Mouse (Mus musculus) embryonic fibroblast, embryonic 13.5 days (primary cell): ENCODE measurements at regions not wholly inside any gene's neighbourhood (a gene's known extent, or its start where the extent isn't known, plus 50 kb on each side); places are given as distances from the start of the nearest gene placed in this dataset.

Experiments
- H3K27ac ChIP-seq: 2 replicates; pipeline ENCODE4 v1.5.1; 2012; ENCODE audit warnings: low read length, control low read depth, inconsistent platforms; ENCODE audit not compliant: insufficient read depth
- H3K4me1 ChIP-seq: 2 replicates; pipeline ENCODE4 v1.6.1; 2011; ENCODE audit warnings: low read length; ENCODE audit not compliant: control insufficient read depth, insufficient read depth
- H3K4me3 ChIP-seq: 2 replicates; pipeline ENCODE4 v1.5.1; 2011; ENCODE audit warnings: mild to moderate bottlenecking, control low read depth, low read length; ENCODE audit not compliant: insufficient read depth
- CTCF ChIP-seq: IDR thresholded peaks from 2 replicates; pipeline ENCODE4 v1.5.1; 2011; ENCODE audit warnings: mild to moderate bottlenecking, control low read depth, low read length, moderate library complexity, borderline replicate concordance; ENCODE audit not compliant: insufficient read depth
- POLR2A ChIP-seq: IDR thresholded peaks from 2 replicates; pipeline ENCODE4 v1.6.1; 2011; ENCODE audit warnings: low read depth, mild to moderate bottlenecking, control low read depth, low read length, moderate library complexity

- H3K4me1 ChIP-seq: no peaks in the 10 kb centered on the region
- H3K27ac ChIP-seq: no peak overlapping the region
- no peak overlapping the region for H3K4me3 ChIP-seq
- TF ChIP-seq CTCF (no peak), POLR2A (no peak)
Measured at GRCm38 (mm10) chr2:47750997-47751623, 1062.8 kb upstream of the Acvr2a start.

DNA sequence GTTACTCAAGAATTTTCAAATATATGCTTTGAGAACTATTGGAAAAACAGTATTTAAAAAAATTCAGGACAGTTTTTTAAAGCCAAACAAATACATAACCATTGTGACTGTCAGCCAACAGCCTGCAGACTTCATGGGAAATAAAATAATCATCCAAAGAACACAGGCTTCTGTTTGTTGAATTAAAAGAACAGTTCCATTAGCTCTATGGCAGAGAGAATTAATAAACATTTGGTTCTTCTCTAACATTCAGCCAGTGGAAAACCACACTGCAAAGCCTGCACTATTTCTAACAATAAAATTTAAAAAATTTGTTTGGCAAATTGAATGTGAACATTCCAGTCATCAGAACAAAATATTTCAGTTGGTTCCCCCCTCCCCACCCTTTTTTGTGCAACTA is 1058.2 kb upstream of the Acvr2a start:
- TF ChIP-seq CTCF (no peak), POLR2A (no peak)
- H3K4me3 ChIP-seq: no peak overlapping the region
- H3K27ac ChIP-seq: no peak overlapping the region
- H3K4me1 ChIP-seq: no peaks in the 10 kb centered on the region

GRCm38 (mm10) chr2:47756248-47756647 is 1057.7 kb upstream of the Acvr2a start:
- Histone ChIP-seq H3K27ac (no peak overlapping the region), H3K4me1 (no peaks in the 10 kb centered on the region), H3K4me3 (no peak overlapping the region)
- TF ChIP-seq CTCF (peak; percentile 19; the same call in 1 of the 2 replicates), POLR2A (no peak)

- Histone ChIP-seq H3K4me3 (no peak overlapping the region), H3K4me1 (no peaks in the 10 kb centered on the region), H3K27ac (no peak overlapping the region)
- no peak for TF ChIP-seq POLR2A
- no peak for TF ChIP-seq CTCF
Measured at GRCm38 (mm10) chr2:47775766-47776165, 1038.1 kb upstream of the Acvr2a start.

- TF ChIP-seq POLR2A (no peak), CTCF (no peak)
- H3K4me1 ChIP-seq: no peaks in the 10 kb centered on the region
- H3K27ac ChIP-seq: no peak overlapping the region
- no peak overlapping the region for H3K4me3 ChIP-seq
Measured at GRCm38 (mm10) chr2:47776965-47777364, 1036.9 kb upstream of the Acvr2a start.

- Histone ChIP-seq H3K27ac (no peak overlapping the region), H3K4me3 (no peak overlapping the region), H3K4me1 (no peaks in the 10 kb centered on the region)
- TF ChIP-seq POLR2A (no peak), CTCF (0 out of 2 replicates have a peak, but pooled peaks have one; percentile 17)
Measured at GRCm38 (mm10) chr2:47785848-47786247, 1028.1 kb upstream of the Acvr2a start.

DNA sequence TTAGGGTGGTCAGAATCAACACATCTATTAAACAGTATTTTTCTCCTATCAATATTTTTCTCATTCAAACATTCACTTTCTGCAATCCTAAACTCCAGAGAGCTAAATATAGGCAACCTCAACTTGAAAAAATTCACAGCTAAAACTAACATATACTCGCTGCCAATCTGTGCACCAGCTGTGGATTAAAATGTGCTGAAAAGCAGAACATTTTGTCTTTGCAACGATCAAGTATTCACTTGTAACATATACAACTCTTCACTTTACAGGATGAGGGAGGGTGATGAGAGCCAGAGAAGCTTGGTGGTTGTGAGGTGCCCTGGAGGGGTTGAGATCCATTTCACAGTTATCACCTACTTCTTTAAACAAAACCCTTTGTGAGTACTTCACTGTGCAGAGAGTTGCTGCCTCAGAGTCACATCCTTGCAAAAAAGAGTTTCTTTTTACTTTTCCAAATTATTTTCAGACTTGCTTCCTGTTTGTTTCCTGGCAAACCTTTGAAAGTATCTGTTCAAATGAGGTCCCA is 991.1 kb upstream of the Acvr2a start:
- TF ChIP-seq POLR2A (no peak), CTCF (no peak)
- Histone ChIP-seq H3K4me3 (no peak overlapping the region), H3K27ac (peak overlapping the region; percentile 97), H3K4me1 (no peaks in the 10 kb centered on the region)

GRCm38 (mm10) chr2:47832493-47832892 is 981.4 kb upstream of the Acvr2a start:
- Histone ChIP-seq H3K4me3 (no peak overlapping the region), H3K27ac (no peak overlapping the region), H3K4me1 (no peaks in the 10 kb centered on the region; the same call in 1 of the 2 replicates)
- TF ChIP-seq CTCF: no peak

DNA sequence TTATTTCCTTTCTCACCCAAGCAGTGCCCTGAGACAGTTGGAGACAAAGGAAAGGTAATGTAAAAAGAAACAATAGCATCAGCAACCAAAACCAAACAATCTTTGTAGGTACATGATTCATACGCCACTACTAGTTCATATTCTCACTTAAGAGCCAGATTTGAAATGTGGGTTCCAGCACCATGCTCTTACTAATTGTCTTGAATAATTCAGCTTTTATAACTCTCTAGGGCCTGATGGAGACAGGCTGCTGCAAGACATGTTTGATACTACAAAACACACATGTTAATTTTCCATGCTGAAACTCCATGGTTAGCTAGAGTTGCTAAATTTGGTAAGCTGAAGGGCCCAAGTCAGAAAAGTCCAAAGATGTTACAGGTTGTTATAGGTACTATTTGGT is 980.4 kb upstream of the Acvr2a start:
- Histone ChIP-seq H3K4me1 (no peaks in the 10 kb centered on the region; the same call in 1 of the 2 replicates), H3K4me3 (no peak overlapping the region), H3K27ac (no peak overlapping the region)
- TF ChIP-seq CTCF: no peak
- TF ChIP-seq POLR2A: no peak

DNA sequence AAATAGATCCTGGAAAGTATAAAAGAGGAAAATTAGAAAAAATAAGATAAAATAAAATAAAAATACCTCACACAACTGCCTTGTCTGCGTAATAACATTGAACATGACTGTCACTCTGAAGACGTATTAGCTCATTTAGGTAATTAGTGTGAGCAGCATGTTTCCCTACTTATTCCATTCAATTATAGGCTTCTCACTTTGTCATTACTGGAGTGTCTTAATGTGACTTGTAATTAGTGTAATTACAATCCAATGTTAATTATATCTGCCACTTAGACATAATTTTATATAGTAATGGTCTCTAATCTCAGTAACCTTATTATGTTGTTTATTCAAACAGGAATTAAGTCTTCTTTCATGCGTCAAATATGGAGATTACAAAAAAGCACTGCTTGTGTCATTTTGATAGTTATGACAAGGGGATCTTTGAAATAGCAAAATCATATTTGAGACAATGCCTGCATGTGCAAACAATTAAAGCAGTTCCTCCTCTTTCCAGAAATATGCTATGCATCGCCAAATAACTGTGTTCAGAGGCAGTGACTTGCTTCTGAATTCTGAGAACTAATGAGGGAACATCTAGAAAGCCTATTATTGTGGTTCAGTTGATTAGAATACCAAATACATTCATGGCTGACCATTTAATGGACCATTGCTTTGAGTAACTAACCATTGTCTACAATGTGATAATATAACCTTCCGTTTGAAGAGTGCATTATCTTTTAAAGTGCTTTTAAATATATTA is 979.7 kb upstream of the Acvr2a start:
- no peak for TF ChIP-seq CTCF
- no peak for TF ChIP-seq POLR2A
- Histone ChIP-seq H3K4me3 (no peak overlapping the region), H3K27ac (no peak overlapping the region)

More for the DNA sequence above, 979.7 kb upstream of the Acvr2a start:
- H3K4me1 ChIP-seq: no peaks in the 10 kb centered on the region
